Mouse (Mus musculus): ENCODE data around the gene Gm20388.

DNA sequence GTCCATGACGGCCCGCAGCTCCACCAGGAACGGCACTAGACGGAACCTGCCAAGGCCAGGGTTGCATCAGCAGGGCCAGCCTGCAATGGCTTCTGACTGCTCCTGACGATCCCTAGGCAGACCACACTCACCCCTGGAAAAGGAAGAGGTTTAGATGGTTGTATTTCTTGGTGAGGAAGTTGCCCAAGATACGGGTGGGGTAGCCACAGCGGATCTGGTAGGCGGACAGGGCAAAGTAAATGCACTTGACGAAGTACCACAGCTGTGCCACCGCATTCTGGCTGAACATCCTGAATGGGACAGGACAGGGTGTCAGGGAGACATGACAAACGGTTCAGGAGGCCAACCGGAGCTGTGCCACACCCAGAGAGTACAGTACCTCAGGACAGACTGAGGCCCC, 2574.2 kb downstream of the Gm20388 start:
- TF ChIP-seq GATA1 (IDR thresholded peaks at IDR 0.05; ENCODE audit: low read length) (no peak), TAL1 (IDR thresholded peaks at IDR 0.05; ENCODE audit: low read length) (0 out of 3 replicates have a peak, but pooled peaks have one; percentile 11)

Measured in erythroblast, embryonic 14.5 days (primary cell).